Mouse (Mus musculus) myocyte (in vitro differentiated cells): ENCODE results near the gene Tceal5.

ENCODE experiments used
- E2F4 ChIP-seq: IDR thresholded peaks from one replicate; pipeline ENCODE4 v1.6.1; 2011; ENCODE audit warnings: mild to moderate bottlenecking, control low read depth, moderate library complexity; ENCODE audit not compliant: insufficient read depth
- MYOG ChIP-seq, 3 experiments: IDR thresholded peaks; one replicate each; pipeline ENCODE4 v1.6.1; 2011; ENCODE audit warnings: control low read depth in 2 of 3, low read depth in 2 of 3, mild to moderate bottlenecking in 2 of 3; ENCODE audit not compliant: insufficient read length in 2 of 3, control insufficient read depth in 1 of 3, insufficient read depth in 1 of 3
- POLR2A ChIP-seq: IDR thresholded peaks from one replicate; pipeline ENCODE4 v1.6.1; 2011; ENCODE audit warnings: low read depth, mild to moderate bottlenecking, control low read depth, moderate library complexity; ENCODE audit not compliant: insufficient read length

DNA sequence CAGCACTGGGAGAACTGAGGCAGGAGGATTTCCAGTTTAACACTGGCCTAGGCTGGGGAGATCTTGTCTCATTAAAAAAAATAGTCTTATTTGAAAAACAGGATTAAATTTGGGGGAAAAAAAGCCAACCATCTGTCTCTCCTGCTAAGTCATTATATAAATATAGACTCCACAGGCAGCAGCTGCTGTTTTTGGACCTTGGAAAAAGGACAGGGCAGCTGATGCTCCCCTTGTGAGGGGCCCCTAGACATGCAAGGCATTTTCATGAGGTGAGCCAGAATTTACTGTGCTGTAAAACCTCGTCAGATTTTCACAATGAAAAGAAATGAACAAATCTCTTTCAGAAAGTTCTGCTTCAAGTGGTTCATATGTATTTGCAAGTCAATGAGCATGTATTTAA is 12.6 kb upstream of the Tceal5 start:
- TF ChIP-seq MYOG (IDR thresholded peaks at IDR 0.05; ENCODE audit: control insufficient read depth in 1 of 3, insufficient read depth in 1 of 3, insufficient read length in 2 of 3, low read depth in 2 of 3) (peak in 2 of 3 experiments; percentile 42 to 79), E2F4 (no peak), POLR2A (no peak)
